Mouse (Mus musculus) liver (tissue): ENCODE results near the gene Rprml.
A peak's percentile ranks its signal among the peaks of the same experiment; 100 is the strongest.

Experiments
- DNase-seq: peaks from one replicate; pipeline ENCODE4 v3.0.0-alpha.2; 2020; ENCODE audit warnings: mixed read lengths

Rprml gene

DNA sequence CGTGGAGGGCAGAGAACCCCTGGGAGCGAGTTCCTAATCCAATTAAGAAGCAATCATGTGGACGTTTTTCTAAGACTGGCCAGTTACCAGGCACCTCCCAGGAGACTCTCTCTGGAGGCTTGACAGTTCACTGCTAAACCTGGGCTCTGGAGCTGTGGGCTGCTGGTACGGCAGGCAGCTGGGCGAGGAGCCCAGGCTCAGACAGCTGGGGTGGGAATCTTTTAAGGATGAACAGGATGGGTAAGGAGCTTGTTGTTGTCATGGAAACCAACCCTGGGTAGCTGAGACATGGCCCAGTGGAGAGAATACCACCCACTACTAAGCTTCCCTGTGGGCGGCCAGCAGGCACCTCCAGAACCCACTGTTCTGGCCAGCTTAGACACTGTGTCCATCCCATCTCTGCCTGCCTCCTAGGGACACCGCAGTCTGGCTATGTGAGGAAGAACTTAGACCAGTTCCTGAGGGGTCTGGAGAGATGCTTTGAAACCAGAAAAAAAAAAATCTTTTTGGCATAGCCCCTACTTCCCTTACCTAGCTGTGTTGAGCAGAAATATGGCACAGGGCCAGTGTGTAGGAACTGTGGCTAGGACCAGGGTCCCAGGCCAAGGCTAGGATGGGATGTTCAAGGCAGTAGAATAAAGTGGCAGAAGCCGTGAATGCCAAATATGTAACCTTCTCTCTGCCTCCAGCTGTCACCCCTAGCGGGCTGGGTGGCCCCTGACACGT is 17.0 kb downstream of the Rprml start:
- DNase-seq = no peak

DNA sequence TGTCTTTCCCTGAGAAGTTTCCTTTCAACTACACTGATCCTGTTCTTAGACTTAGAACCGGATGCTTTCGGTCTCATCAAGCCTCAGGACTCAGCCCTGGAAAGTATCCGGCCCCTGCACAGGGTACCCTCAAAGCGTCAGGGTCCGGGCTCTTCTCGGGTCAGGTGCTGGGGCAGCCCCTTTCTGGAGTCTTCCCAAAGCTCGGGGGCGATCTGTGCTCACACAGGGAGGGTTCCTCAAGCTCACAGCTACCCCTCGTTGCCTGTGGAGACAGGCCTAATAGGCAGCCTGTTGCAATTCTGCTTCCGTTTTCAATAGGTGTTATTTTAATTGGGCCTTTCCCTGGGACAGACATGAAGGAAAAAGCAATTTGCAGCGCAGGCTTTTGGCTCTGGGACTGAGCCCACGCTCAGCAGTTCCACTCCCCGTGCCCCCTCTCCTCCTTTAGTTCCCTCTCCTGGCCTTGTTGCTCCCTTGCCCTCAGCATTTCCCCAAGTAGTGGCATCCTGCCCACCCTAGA is 17.6 kb downstream of the Rprml start:
- DNase-seq = no peak

GRCm38 (mm10) chr11:103675556-103675955 is 26.2 kb downstream of the Rprml start:
- DNase-seq = peak; percentile 51

GRCm38 (mm10) chr11:103677042-103677441 is 27.7 kb downstream of the Rprml start:
- DNase-seq = peak; percentile 55

- no peak for DNase-seq
Measured at GRCm38 (mm10) chr11:103683667-103684334, 34.4 kb downstream of the Rprml start.

GRCm38 (mm10) chr11:103685261-103685736 is 35.9 kb downstream of the Rprml start:
- DNase-seq = no peak

DNA sequence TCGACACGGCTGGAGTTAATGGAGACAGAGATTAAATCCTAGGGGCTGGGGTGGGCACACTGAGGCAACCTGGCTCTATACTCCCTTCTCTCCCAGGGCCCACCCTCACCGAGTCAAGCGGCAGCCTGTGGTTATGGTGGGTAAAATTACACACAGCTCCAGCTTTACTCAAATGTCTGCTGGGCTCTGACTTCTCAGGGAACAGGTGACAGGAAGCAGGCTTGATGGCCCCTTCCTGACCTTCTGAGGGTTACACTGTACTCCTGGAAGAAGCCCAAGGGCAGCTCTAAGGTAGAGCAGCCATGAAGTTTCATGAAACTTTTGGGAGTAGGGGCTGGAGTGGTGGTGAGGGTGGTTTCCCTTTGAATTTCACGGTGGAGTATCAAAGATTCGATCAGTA is 37.3 kb downstream of the Rprml start:
- DNase-seq = no peak

GRCm38 (mm10) chr11:103688271-103688979 is 39.1 kb downstream of the Rprml start:
- DNase-seq = no peak

DNA sequence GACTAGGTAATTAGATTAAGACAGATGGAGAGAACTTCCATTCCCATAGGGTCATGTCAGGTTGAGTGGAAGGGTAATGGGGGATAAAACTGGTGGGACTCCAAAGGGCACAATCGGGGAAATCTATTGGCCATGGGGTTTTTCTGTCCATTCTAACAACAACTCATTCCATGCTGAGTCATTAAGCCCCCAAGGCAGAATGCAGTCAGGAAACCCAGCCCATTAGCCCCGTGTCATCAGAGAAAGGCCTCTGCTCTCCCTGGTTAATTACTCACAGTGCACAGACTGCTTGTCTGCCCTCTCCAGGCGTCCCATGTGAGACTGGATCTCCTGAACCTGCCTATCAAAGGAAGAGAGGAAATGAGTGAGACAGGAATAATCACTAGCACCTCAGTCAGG is 39.6 kb downstream of the Rprml start:
- DNase-seq = no peak

GRCm38 (mm10) chr11:103691036-103691435 is 41.7 kb downstream of the Rprml start:
- DNase-seq = no peak

DNA sequence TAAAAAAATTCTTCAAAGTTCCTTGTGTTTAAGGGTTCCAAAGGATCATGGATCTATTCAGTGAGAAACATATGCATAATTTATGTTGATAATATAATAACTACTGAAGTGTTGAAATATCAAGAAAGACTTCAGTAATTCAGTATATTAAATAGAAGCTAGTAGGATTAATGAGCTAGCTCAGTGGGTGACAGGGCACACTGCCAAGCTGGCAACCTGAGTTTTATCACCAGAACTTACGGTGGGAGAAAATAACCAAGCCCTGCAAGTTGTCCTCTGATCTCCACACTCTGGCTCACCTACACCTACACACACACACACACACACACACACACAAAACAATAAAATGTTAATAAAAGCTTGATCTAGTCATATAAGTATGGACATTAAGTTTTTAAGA is 43.9 kb downstream of the Rprml start:
- no peak for DNase-seq

- DNase-seq = no peak
Measured at GRCm38 (mm10) chr11:103696851-103697564, 47.6 kb downstream of the Rprml start.

GRCm38 (mm10) chr11:103697565-103698176 is 48.3 kb downstream of the Rprml start, which contains the start of gene Gosr2:
Gosr2 (minus strand) TSS chr11:103697898.
- DNase-seq = peak; percentile 89

GRCm38 (mm10) chr11:103698226-103698625 is 48.9 kb downstream of the Rprml start:
- DNase-seq = no peak
